Mouse (Mus musculus): Measurements from ENCODE around the gene Slc38a5. TPM values are rescaled to one million over a fixed set of nuclear protein-coding genes. Genes with fewer than 3 reads are reported as not detected.

Slc38a5 gene
- not detected for polyA plus RNA-seq (2017; shearing (Covaris generic))

GRCm38 (mm10) chrX:8271083-8271820 is at the start of gene Slc38a5:
Gene Slc38a5, plus strand, starts transcription at chrX:8271133.

GRCm38 (mm10) chrX:8252334-8253285 is 18.3 kb upstream of the Slc38a5 start, which contains the start of gene Ftsj1:
Gene Ftsj1, minus strand, starts transcription at chrX:8252406.

GRCm38 (mm10) chrX:8327124-8327523 is 56.2 kb downstream of the Slc38a5 start, which contains the start of gene Ssxb10:
Gene Ssxb10, plus strand, starts transcription at chrX:8327424.

Other genes with a start within 250 kb of the Slc38a5 start
- 22.0 TPM for gene Suv39h1, start 196.4 kb upstream of the Slc38a5 start, polyA plus RNA-seq (2017; shearing (Covaris generic))
- 51.5 TPM for gene Was, start 180.6 kb upstream of the Slc38a5 start, polyA plus RNA-seq (2017; shearing (Covaris generic))
- 19.5 TPM for gene Wdr13, start 138.2 kb upstream of the Slc38a5 start, polyA plus RNA-seq (2017; shearing (Covaris generic))
- 967 TPM for gene Rbm3, start 125.3 kb upstream of the Slc38a5 start, polyA plus RNA-seq (2017; shearing (Covaris generic))
- 31.8 TPM for gene Tbc1d25, start 95.0 kb upstream of the Slc38a5 start, polyA plus RNA-seq (2017; shearing (Covaris generic))
- 55.6 TPM for gene Ebp, start 77.6 kb upstream of the Slc38a5 start, polyA plus RNA-seq (2017; shearing (Covaris generic))
- gene Porcn, start 64.6 kb upstream of the Slc38a5 start, polyA plus RNA-seq (2017; shearing (Covaris generic)) = not detected
- 13.9 TPM for gene Ftsj1, start 18.7 kb upstream of the Slc38a5 start, polyA plus RNA-seq (2017; shearing (Covaris generic))
- gene Ssxb10, start 56.3 kb downstream of the Slc38a5 start, polyA plus RNA-seq (2017; shearing (Covaris generic)) = not detected
- not detected for gene Ssxb9, start 95.8 kb downstream of the Slc38a5 start, polyA plus RNA-seq (2017; shearing (Covaris generic))
- gene Ssxb1, start 142.2 kb downstream of the Slc38a5 start, polyA plus RNA-seq (2017; shearing (Covaris generic)) = not detected
- gene Ssxb2, start 190.6 kb downstream of the Slc38a5 start, polyA plus RNA-seq (2017; shearing (Covaris generic)) = not detected